Mouse (Mus musculus) cerebellum, adult 9-11 months (tissue): ENCODE data around the gene Golga5.

ENCODE experiments used
- DNase-seq: peaks from one replicate; pipeline ENCODE4 v3.0.0; 2022

The Golga5 gene

GRCm38 (mm10) chr12:102516151-102516550 lies 47.2 kb downstream of the Golga5 start:
- no peak for DNase-seq

- no peak for DNase-seq
These were observed 48.7 kb downstream of the Golga5 start for GRCm38 (mm10) chr12:102517647-102518046.

GRCm38 (mm10) chr12:102519929-102520720 lies 51.2 kb downstream of the Golga5 start:
- no peak for DNase-seq

GRCm38 (mm10) chr12:102521777-102522319 lies 52.9 kb downstream of the Golga5 start:
- DNase-seq = peak; percentile 34

- DNase-seq = no peak
These were observed 55.3 kb downstream of the Golga5 start for GRCm38 (mm10) chr12:102524216-102524615.

GRCm38 (mm10) chr12:102524760-102525159 lies 55.8 kb downstream of the Golga5 start:
- DNase-seq = peak; percentile 39

- no peak for DNase-seq
These were observed 59.1 kb downstream of the Golga5 start for GRCm38 (mm10) chr12:102527989-102528388.

GRCm38 (mm10) chr12:102535796-102536195 lies 66.9 kb downstream of the Golga5 start:
- DNase-seq = no peak

- no peak for DNase-seq
These were observed 71.3 kb downstream of the Golga5 start for GRCm38 (mm10) chr12:102540278-102540677.

GRCm38 (mm10) chr12:102541168-102541567 lies 72.2 kb downstream of the Golga5 start:
- DNase-seq = no peak

GRCm38 (mm10) chr12:102545122-102545521 lies 76.2 kb downstream of the Golga5 start:
- DNase-seq = no peak
